Mouse (Mus musculus) kidney, embryonic 15.5 days (tissue): ENCODE data around the gene Spink2. TPM values are rescaled to one million over a fixed set of nuclear protein-coding genes. Genes with fewer than 3 reads are reported as not detected.
A peak's percentile ranks its signal among the peaks of the same experiment; 100 is the strongest.

ENCODE experiments used
- ATAC-seq: fragments of 200-750 bp; cut with Nextera tagmentation; replicated peaks from 2 replicates; pipeline ENCODE4 v1.8.0; 2017; ENCODE audit warnings: moderate TSS enrichment; ENCODE audit not compliant: low FRiP score
- H3K27ac ChIP-seq: fragments of 300-500 bp; sonication (generic); 2 replicates; pipeline ENCODE4 v1.5.1; 2015; ENCODE audit warnings: mild to moderate bottlenecking, inconsistent platforms
- H3K27me3 ChIP-seq: fragments of 300-500 bp; sonication (generic); 2 replicates; pipeline ENCODE4 v1.6.1; 2015; ENCODE audit warnings: inconsistent platforms
- H3K36me3 ChIP-seq: fragments of 300-500 bp; sonication (generic); 2 replicates; pipeline ENCODE4 v1.6.1; 2015; ENCODE audit warnings: inconsistent platforms
- H3K4me1 ChIP-seq: fragments of 300-500 bp; sonication (generic); 2 replicates; pipeline ENCODE4 v1.6.1; 2015; ENCODE audit warnings: inconsistent platforms
- H3K4me2 ChIP-seq: fragments of 300-500 bp; sonication (generic); 2 replicates; pipeline ENCODE4 v1.6.1; 2015; ENCODE audit warnings: moderate library complexity, mild to moderate bottlenecking, inconsistent platforms
- H3K4me3 ChIP-seq: fragments of 300-500 bp; sonication (generic); replicated peaks from 2 replicates; pipeline ENCODE4 v1.5.1; 2015; ENCODE audit warnings: mild to moderate bottlenecking, inconsistent platforms
- H3K9ac ChIP-seq: fragments of 300-500 bp; sonication (generic); 2 replicates; pipeline ENCODE4 v1.6.1; 2015; ENCODE audit warnings: mild to moderate bottlenecking, inconsistent platforms
- H3K9me3 ChIP-seq: fragments of 300-500 bp; sonication (generic); replicated peaks from 2 replicates; pipeline ENCODE4 v1.6.1; 2016; ENCODE audit warnings: inconsistent platforms
- WGBS: fragments of 180-500 bp; shearing (Covaris S2); methylation state at CpG from one replicate; pipeline ENCODE4 v1.1.7; 2015; ENCODE audit warnings: mixed read lengths; 5-methylcytosine and 5-hydroxymethylcytosine counted together
- polyA plus RNA-seq: library from polyadenylated mRNA; unstranded; fragments of >200 nt; fragmentation: Nextera tagmentation; extraction: Ambion mirVana; gene quantifications from 2 replicates; pipeline ENCODE4 v1.2.1, GENCODE M21; 2015

Spink2 gene
- polyA plus RNA-seq, 1 experiment from 2014 or later: 2.1 TPM

GRCm38 (mm10) chr5:77163597-77163996 is 47.7 kb downstream of the Spink2 start:
- no peak for ATAC-seq
- Histone ChIP-seq H3K9ac (no peak overlapping the region), H3K9me3 (no peaks in the 10 kb centered on the region), H3K4me2 (no peak overlapping the region), H3K36me3 (no peaks in the 10 kb centered on the region), H3K27ac (no peak overlapping the region), H3K4me3 (no peak overlapping the region), H3K27me3 (no peaks in the 10 kb centered on the region), H3K4me1 (0 out of 2 replicates have a peak, but pooled peaks cover 5% of the 10 kb centered on the region)
- 76% methylated on average over 7 of the region's 7 CpGs for WGBS

- Histone ChIP-seq H3K4me1 (peaks cover 11% of the 10 kb centered on the region), H3K27ac (no peak overlapping the region), H3K9me3 (no peaks in the 10 kb centered on the region), H3K4me2 (no peak overlapping the region), H3K36me3 (no peaks in the 10 kb centered on the region), H3K27me3 (no peaks in the 10 kb centered on the region), H3K9ac (no peak overlapping the region), H3K4me3 (no peak overlapping the region)
- WGBS: 90% methylated on average over 3 of the region's 3 CpGs
- no peak for ATAC-seq
Measured at GRCm38 (mm10) chr5:77162566-77162965, 48.7 kb downstream of the Spink2 start.

- Histone ChIP-seq H3K9ac (no peak overlapping the region), H3K4me3 (no peak overlapping the region), H3K9me3 (no peaks in the 10 kb centered on the region), H3K36me3 (no peaks in the 10 kb centered on the region), H3K27me3 (no peaks in the 10 kb centered on the region), H3K27ac (peak overlapping the region; percentile 63), H3K4me1 (peaks cover 6% of the 10 kb centered on the region), H3K4me2 (0 out of 2 replicates have a peak overlapping the region, but pooled peaks have one; percentile 12)
- peak; percentile 62; the same call in 1 of the 2 replicates for ATAC-seq
- 30% methylated on average over 14 of the region's 14 CpGs for WGBS
Measured at GRCm38 (mm10) chr5:77157777-77158540, 53.3 kb downstream of the Spink2 start.

DNA sequence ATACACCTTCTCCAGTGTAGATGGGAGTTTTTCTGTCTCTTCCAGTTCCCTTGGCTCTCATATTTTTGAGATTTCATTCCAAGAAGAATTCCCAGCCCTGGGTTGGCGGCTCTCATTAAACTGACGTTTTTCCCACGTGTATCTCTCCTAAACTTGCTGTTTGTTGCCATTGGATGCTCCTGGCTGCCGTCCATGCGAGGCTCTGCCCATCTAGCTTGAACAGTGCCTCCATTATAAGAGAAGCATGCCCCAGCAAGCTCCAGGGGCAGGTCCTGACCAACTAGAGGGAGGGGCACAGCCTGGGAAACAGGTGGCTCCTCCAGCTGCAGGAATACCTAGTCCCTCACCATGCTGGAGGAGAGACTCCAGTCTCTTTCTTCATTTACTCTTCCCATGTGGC is 54.3 kb downstream of the Spink2 start:
- Histone ChIP-seq H3K9me3 (no peaks in the 10 kb centered on the region), H3K27me3 (no peaks in the 10 kb centered on the region), H3K4me2 (no peak overlapping the region), H3K4me1 (peaks cover 6% of the 10 kb centered on the region), H3K36me3 (no peaks in the 10 kb centered on the region), H3K27ac (no peak overlapping the region), H3K9ac (no peak overlapping the region), H3K4me3 (no peak overlapping the region)
- ATAC-seq: no peak
- 72% methylated on average over 5 of the region's 5 CpGs for WGBS

DNA sequence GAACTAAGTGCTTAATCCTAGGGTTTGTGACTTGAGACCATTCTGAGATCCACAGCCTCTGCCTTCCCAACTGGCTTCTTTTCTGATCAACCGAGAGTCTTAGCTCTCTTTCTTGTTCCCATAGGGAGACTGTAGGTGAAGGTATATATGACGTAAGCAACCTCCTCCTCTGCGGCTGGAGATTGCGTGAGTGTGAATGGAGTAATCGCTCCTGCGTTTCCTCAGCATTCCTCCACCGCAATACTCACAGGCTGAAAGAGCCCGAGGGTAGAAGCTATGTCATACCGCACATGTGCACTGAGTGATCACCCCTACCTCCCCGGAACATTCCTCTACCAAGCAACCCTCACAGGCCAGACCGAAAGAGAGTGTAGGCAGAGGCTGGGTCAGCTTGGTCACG is 55.7 kb downstream of the Spink2 start:
- Histone ChIP-seq H3K27ac (no peak overlapping the region), H3K4me3 (no peak overlapping the region), H3K4me1 (peaks cover 6% of the 10 kb centered on the region), H3K9ac (no peak overlapping the region), H3K36me3 (no peaks in the 10 kb centered on the region), H3K27me3 (no peaks in the 10 kb centered on the region), H3K9me3 (no peaks in the 10 kb centered on the region), H3K4me2 (no peak overlapping the region)
- WGBS: 92% methylated on average over 12 of the region's 12 CpGs
- ATAC-seq: no peak; the same call in 1 of the 2 replicates

Other genes starting within 250 kb of the Spink2 start
- gene Srp72, start 236.8 kb downstream of the Spink2 start, polyA plus RNA-seq: 95.2 and 98.1 TPM in 2 replicates
- 0.44 TPM in 1 of 2 replicates, not detected in the other for gene Arl9, start 207.4 kb downstream of the Spink2 start, polyA plus RNA-seq
- gene Thegl, start 195.4 kb downstream of the Spink2 start, polyA plus RNA-seq: not detected in 2 replicates
- gene Hopx, start 96.3 kb downstream of the Spink2 start, polyA plus RNA-seq: 1.0 and 1.7 TPM in 2 replicates
- gene Rest, start 54.0 kb upstream of the Spink2 start, polyA plus RNA-seq: 39.2 and 40.4 TPM in 2 replicates
- 35.7 and 36.2 TPM in 2 replicates for gene Noa1, start 98.6 kb upstream of the Spink2 start, polyA plus RNA-seq
- 67.0 and 69.5 TPM in 2 replicates for gene Polr2b, start 98.7 kb upstream of the Spink2 start, polyA plus RNA-seq
- gene Igfbp7, start 196.6 kb upstream of the Spink2 start, polyA plus RNA-seq: 343 and 354 TPM in 2 replicates